Mouse (Mus musculus) activated CD4-positive, CD25-positive, alpha-beta regulatory T cell (primary cell): ENCODE data around the gene Sptssa. TPM values are rescaled to one million over a fixed set of nuclear protein-coding genes. Genes with fewer than 3 reads are reported as not detected.

Source experiments
- polyA plus RNA-seq, 2 experiments: library from polyadenylated mRNA; unstranded; fragments of 100-300 nt; shearing (Covaris generic); gene quantifications; one replicate each; pipeline ENCODE4 v1.2.1; 2017

Sptssa gene
- polyA plus RNA-seq = 100 to 1,000 TPM; 171 to 282 TPM

GRCm38 (mm10) chr12:54656396-54657171 lies at the start of gene Sptssa:
Gene Sptssa, minus strand, starts transcription at chr12:54656573.

GRCm38 (mm10) chr12:54695511-54696241 lies 39.3 kb upstream of the Sptssa start, which contains the start of gene Eapp:
Gene Eapp, minus strand, starts transcription at chr12:54695897.

Other genes starting within 250 kb of the Sptssa start
- gene Eapp, start 39.3 kb upstream of the Sptssa start, polyA plus RNA-seq = 10 to 100 TPM; 81.8 to 91.4 TPM
- 100 to 1,000 TPM; 112 to 126 TPM for gene Snx6, start 139.1 kb upstream of the Sptssa start, polyA plus RNA-seq
- 10 to 100 TPM; 28.5 to 33.8 TPM for gene Cfl2, start 206.3 kb upstream of the Sptssa start, polyA plus RNA-seq